Mouse (Mus musculus) hematopoietic multipotent progenitor cell, adult 10-12 weeks (in vitro differentiated cells): Measurements from ENCODE around the gene Gm7694. TPM values are rescaled to one million over a fixed set of nuclear protein-coding genes. Genes with fewer than 3 reads are reported as not detected.

Experiments
- polyA plus RNA-seq: library from polyadenylated mRNA; stranded (reverse); fragments of >175 nt; gene quantifications from 2 replicates; pipeline ENCODE4 v1.2.3, GENCODE M21; 2012; ENCODE audit warnings: low replicate concordance

Gm7694 gene
- 1.8 and 2.0 TPM in 2 replicates for polyA plus RNA-seq

GRCm38 (mm10) chr1:170306232-170306631 is at the start of gene Gm7694:
Gene Gm7694 (minus strand): TSS chr1:170306332.

DNA sequence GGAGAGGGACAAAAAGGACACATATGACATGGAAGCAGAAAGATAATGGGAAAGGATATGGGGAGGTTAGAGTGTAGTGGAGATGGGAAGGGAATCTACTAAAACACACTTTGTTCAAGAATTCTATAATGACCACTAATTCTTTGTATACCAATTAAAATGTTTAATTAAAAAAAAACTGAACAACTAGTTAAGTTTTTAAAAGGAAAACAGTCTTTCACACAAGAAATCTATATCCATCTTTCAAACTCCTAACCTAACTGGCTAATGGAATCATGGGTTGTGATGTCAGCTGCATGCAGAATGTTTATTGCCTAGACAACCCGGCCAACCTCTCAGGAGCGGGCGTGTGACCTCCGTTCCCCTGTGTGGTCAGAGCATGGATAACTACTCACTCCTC is 2.4 kb upstream of the Gm7694 start, which contains the start of gene Spata46:
Gene Spata46 (plus strand): TSS at position 301 of the 400 bp plus-strand sequence.

GRCm38 (mm10) chr1:170277016-170277415 is 29.1 kb downstream of the Gm7694 start, which contains the start of gene Sh2d1b1:
Gene Sh2d1b1 (plus strand): TSS chr1:170277320.

Other genes starting within 250 kb of the Gm7694 start
- not detected in 2 replicates for gene Ddr2, start 195.6 kb downstream of the Gm7694 start, polyA plus RNA-seq
- 6.5 and 10.8 TPM in 2 replicates for gene Uap1, start 131.4 kb downstream of the Gm7694 start, polyA plus RNA-seq
- gene Uhmk1, start 90.9 kb downstream of the Gm7694 start, polyA plus RNA-seq, result 6.0 TPM in 2 replicates
- not detected in 2 replicates for gene Sh2d1b2, start 73.6 kb downstream of the Gm7694 start, polyA plus RNA-seq
- gene Sh2d1b1, start 29.0 kb downstream of the Gm7694 start, polyA plus RNA-seq, result 1.4 and 1.6 TPM in 2 replicates
- gene Spata46, start 2.5 kb upstream of the Gm7694 start, polyA plus RNA-seq, result not detected in 2 replicates